Mouse (Mus musculus) myocyte (in vitro differentiated cells): ENCODE results near the gene Try4. TPM values are rescaled to one million over a fixed set of nuclear protein-coding genes. Genes with fewer than 3 reads are reported as not detected.
"Not testable (repeated sequence)": the region's sequence is repeated elsewhere in the genome, so short reads cannot be mapped to it uniquely, and the experiment has no call there.

Experiments
- H3K27me3 ChIP-seq: one replicate; pipeline ENCODE4 v1.6.1; 2011; ENCODE audit not compliant: control insufficient read depth, insufficient read depth, insufficient read length
- H3K36me3 ChIP-seq: one replicate; pipeline ENCODE4 v1.6.1; 2011; ENCODE audit not compliant: control insufficient read depth, insufficient read depth
- H3K4me2 ChIP-seq: one replicate; pipeline ENCODE4 v1.6.1; 2011; ENCODE audit warnings: low read depth, control low read depth
- H3K4me3 ChIP-seq: one replicate; pipeline ENCODE4 v1.5.1; 2011; ENCODE audit warnings: mild to moderate bottlenecking, control low read depth, moderate library complexity
- H3K79me2 ChIP-seq: one replicate; pipeline ENCODE4 v1.6.1; 2011; ENCODE audit not compliant: control insufficient read depth, insufficient read depth
- H3ac ChIP-seq: one replicate; pipeline ENCODE4 v1.6.1; 2011; ENCODE audit not compliant: control insufficient read depth, insufficient read length
- CEBPB ChIP-seq: IDR thresholded peaks from 2 replicates; pipeline ENCODE4 v1.6.1; 2011; ENCODE audit warnings: mild to moderate bottlenecking, moderate library complexity; ENCODE audit not compliant: poor library complexity, insufficient read depth, severe bottlenecking
- E2F4 ChIP-seq: IDR thresholded peaks from one replicate; pipeline ENCODE4 v1.6.1; 2011; ENCODE audit warnings: mild to moderate bottlenecking, control low read depth, moderate library complexity; ENCODE audit not compliant: insufficient read depth
- MAX ChIP-seq: IDR thresholded peaks from one replicate; pipeline ENCODE4 v1.6.1; 2011; ENCODE audit warnings: low read depth, mild to moderate bottlenecking, control low read depth
- MYOD1 ChIP-seq, 3 experiments: IDR thresholded peaks; one replicate each; pipeline ENCODE4 v1.6.1; 2011; ENCODE audit warnings: control low read depth in 2 of 3, low read depth in 2 of 3, mild to moderate bottlenecking in 2 of 3, moderate library complexity in 1 of 3; ENCODE audit not compliant: insufficient read length in 2 of 3, control insufficient read depth in 1 of 3
- MYOG ChIP-seq, 3 experiments: IDR thresholded peaks; one replicate each; pipeline ENCODE4 v1.6.1; 2011; ENCODE audit warnings: control low read depth in 2 of 3, low read depth in 2 of 3, mild to moderate bottlenecking in 2 of 3; ENCODE audit not compliant: insufficient read length in 2 of 3, control insufficient read depth in 1 of 3, insufficient read depth in 1 of 3
- POLR2A ChIP-seq: IDR thresholded peaks from one replicate; pipeline ENCODE4 v1.6.1; 2011; ENCODE audit warnings: low read depth, mild to moderate bottlenecking, control low read depth, moderate library complexity; ENCODE audit not compliant: insufficient read length
- POLR2AphosphoS2 ChIP-seq: IDR thresholded peaks from one replicate; pipeline ENCODE4 v1.6.1; 2011; ENCODE audit warnings: low read depth, control low read depth; ENCODE audit not compliant: insufficient read length
- REST ChIP-seq: IDR thresholded peaks from one replicate; pipeline ENCODE4 v1.6.1; 2011; ENCODE audit warnings: mild to moderate bottlenecking, control low read depth, moderate library complexity; ENCODE audit not compliant: insufficient read depth, insufficient read length
- SRF ChIP-seq: IDR thresholded peaks from one replicate; pipeline ENCODE4 v1.6.1; 2011; ENCODE audit warnings: low read depth; ENCODE audit not compliant: control insufficient read depth, insufficient read length
- TCF12 ChIP-seq: IDR thresholded peaks from one replicate; pipeline ENCODE4 v1.6.1; 2011; ENCODE audit warnings: mild to moderate bottlenecking, control low read depth; ENCODE audit not compliant: poor library complexity, insufficient read depth, severe bottlenecking
- TCF3 ChIP-seq: IDR thresholded peaks from one replicate; pipeline ENCODE4 v1.6.1; 2011; ENCODE audit warnings: low read depth, control low read depth; ENCODE audit not compliant: insufficient read length
- USF1 ChIP-seq: IDR thresholded peaks from one replicate; pipeline ENCODE4 v1.6.1; 2011; ENCODE audit warnings: low read depth, mild to moderate bottlenecking, control low read depth, moderate library complexity
- polyA plus RNA-seq: library from polyadenylated mRNA; unstranded; fragments of >200 nt; fragmentation: generic; extraction: Trizol; gene quantifications from one replicate; pipeline ENCODE4 v1.2.1, GENCODE M21; 2012; ENCODE audit warnings: missing spikeins

Try4 gene
- polyA plus RNA-seq = not detected

DNA sequence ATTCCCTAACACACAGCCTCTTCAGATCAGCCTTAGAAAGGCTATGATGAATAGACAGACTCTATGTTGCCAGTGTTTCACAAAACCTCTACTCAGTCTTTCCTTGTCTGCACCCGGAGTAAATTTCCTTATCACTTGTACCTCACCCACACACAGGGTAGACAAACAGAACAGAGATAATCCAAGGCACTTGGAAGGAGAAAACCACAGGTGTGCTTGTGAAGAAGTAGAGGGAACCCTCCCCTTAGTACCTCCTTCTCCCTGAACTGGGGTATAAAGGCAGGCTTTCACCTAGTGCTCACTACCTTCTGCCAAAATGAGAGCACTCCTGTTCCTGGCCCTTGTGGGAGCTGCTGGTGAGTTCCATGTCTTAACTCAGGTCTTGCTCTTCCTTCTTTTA lies at the start of gene Try4:
TSS of gene Try4 (plus strand) at position 301 of the 400 bp plus-strand sequence.
- no peaks in the 10 kb centered on the region for H3K79me2 ChIP-seq
- H3K4me2 ChIP-seq = no peak within 1 kb of the TSS
- H3K36me3 ChIP-seq = no peaks in the 10 kb centered on the region
- H3ac ChIP-seq = no peak within 1 kb of the TSS
- TF ChIP-seq MAX (no peak), SRF (no peak), E2F4 (no peak), MYOG (IDR thresholded peaks at IDR 0.05; ENCODE audit: control insufficient read depth in 1 of 3, insufficient read depth in 1 of 3, insufficient read length in 2 of 3, low read depth in 2 of 3) (no peak), POLR2AphosphoS2 (no peak), REST (no peak), TCF12 (no peak), MYOD1 (IDR thresholded peaks at IDR 0.05; ENCODE audit: control insufficient read depth in 1 of 3, insufficient read length in 2 of 3, low read depth in 2 of 3) (no peak), TCF3 (no peak)
- no peaks in the 10 kb centered on the region for H3K27me3 ChIP-seq
- H3K4me3 ChIP-seq = no peak within 1 kb of the TSS

- H3K4me2 ChIP-seq = not testable (repeated sequence)
Observed at GRCm38 (mm10) chr6:41253314-41253713, 48.8 kb upstream of the Try4 start.

DNA sequence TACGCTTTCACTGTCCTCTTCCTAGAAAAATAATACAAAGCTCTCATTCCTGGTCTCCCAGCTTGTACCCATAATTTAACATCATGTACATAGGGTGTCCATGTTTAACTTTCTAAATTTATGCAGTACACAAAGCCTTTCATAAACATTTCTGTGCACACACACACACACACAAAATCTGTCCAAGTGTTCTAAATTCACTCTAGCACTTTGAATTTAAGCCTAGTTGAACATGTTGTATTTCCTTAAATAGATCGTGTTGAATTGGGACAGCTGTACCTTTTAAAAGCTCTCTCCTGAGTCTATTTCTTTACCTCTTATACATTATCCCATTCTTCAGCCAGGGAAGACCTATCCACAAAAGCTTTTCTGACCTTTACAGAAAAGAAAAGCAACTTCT lies 45.6 kb upstream of the Try4 start:
- no peak overlapping the region for H3ac ChIP-seq
- no peak overlapping the region for H3K4me2 ChIP-seq
- no peaks in the 10 kb centered on the region for H3K36me3 ChIP-seq
- H3K79me2 ChIP-seq = no peaks in the 10 kb centered on the region
- no peaks in the 10 kb centered on the region for H3K27me3 ChIP-seq
- no peak for TF ChIP-seq POLR2AphosphoS2
- TF ChIP-seq SRF = no peak
- TF ChIP-seq TCF12 = no peak
- TF ChIP-seq E2F4 = no peak
- no peak for TF ChIP-seq MYOG (IDR thresholded peaks at IDR 0.05; ENCODE audit: control insufficient read depth in 1 of 3, insufficient read depth in 1 of 3, insufficient read length in 2 of 3, low read depth in 2 of 3)
- no peak for TF ChIP-seq REST
- TF ChIP-seq MAX = no peak
- TF ChIP-seq MYOD1 (IDR thresholded peaks at IDR 0.05; ENCODE audit: control insufficient read depth in 1 of 3, insufficient read length in 2 of 3, low read depth in 2 of 3) = no peak
- TF ChIP-seq USF1 = no peak
- TF ChIP-seq CEBPB = no peak
- no peak for TF ChIP-seq POLR2A
- TF ChIP-seq TCF3 = no peak
- no peak overlapping the region for H3K4me3 ChIP-seq

More at GRCm38 (mm10) chr6:41253314-41253713, 48.8 kb upstream of the Try4 start:
- H3K79me2 ChIP-seq, H3K36me3 ChIP-seq, H3ac ChIP-seq, H3K4me3 ChIP-seq, H3K27me3 ChIP-seq: not testable (repeated sequence)

GRCm38 (mm10) chr6:41257432-41257831 lies 44.6 kb upstream of the Try4 start:
- Histone ChIP-seq H3K4me3 (no peak overlapping the region), H3K79me2 (no peaks in the 10 kb centered on the region), H3K27me3 (no peaks in the 10 kb centered on the region), H3ac (no peak overlapping the region), H3K4me2 (peak overlapping the region; percentile 63), H3K36me3 (no peaks in the 10 kb centered on the region)
- TF ChIP-seq USF1 = no peak
- TF ChIP-seq SRF = no peak
- no peak for TF ChIP-seq MAX
- TF ChIP-seq E2F4 = no peak
- no peak for TF ChIP-seq REST
- TF ChIP-seq MYOG (IDR thresholded peaks at IDR 0.05; ENCODE audit: control insufficient read depth in 1 of 3, insufficient read depth in 1 of 3, insufficient read length in 2 of 3, low read depth in 2 of 3) = peak in 2 of 3 experiments; percentile 17 to 91
- TF ChIP-seq TCF3 = no peak
- peak; percentile 81 for TF ChIP-seq TCF12
- TF ChIP-seq POLR2A = no peak
- TF ChIP-seq POLR2AphosphoS2 = no peak
- TF ChIP-seq MYOD1 (IDR thresholded peaks at IDR 0.05; ENCODE audit: control insufficient read depth in 1 of 3, insufficient read length in 2 of 3, low read depth in 2 of 3) = peak; percentile 73 to 93 (median 79)
- peak; percentile 96 for TF ChIP-seq CEBPB

GRCm38 (mm10) chr6:41262796-41263195 lies 39.3 kb upstream of the Try4 start:
- H3K79me2 ChIP-seq = no peaks in the 10 kb centered on the region
- no peaks in the 10 kb centered on the region for H3K36me3 ChIP-seq
- no peak overlapping the region for H3K4me2 ChIP-seq
- no peak overlapping the region for H3K4me3 ChIP-seq
- no peaks in the 10 kb centered on the region for H3K27me3 ChIP-seq
- H3ac ChIP-seq = no peak overlapping the region
- TF ChIP-seq TCF12 = no peak

- Histone ChIP-seq H3K4me3 (no peak overlapping the region), H3ac (no peak overlapping the region), H3K4me2 (no peak overlapping the region), H3K79me2 (no peaks in the 10 kb centered on the region), H3K27me3 (no peaks in the 10 kb centered on the region), H3K36me3 (no peaks in the 10 kb centered on the region)
- TF ChIP-seq E2F4 = no peak
- no peak for TF ChIP-seq TCF12
- no peak for TF ChIP-seq REST
- no peak for TF ChIP-seq MAX
- no peak for TF ChIP-seq POLR2AphosphoS2
- no peak for TF ChIP-seq SRF
- no peak for TF ChIP-seq USF1
- TF ChIP-seq POLR2A = no peak
- TF ChIP-seq TCF3 = no peak
- no peak for TF ChIP-seq MYOD1 (IDR thresholded peaks at IDR 0.05; ENCODE audit: control insufficient read depth in 1 of 3, insufficient read length in 2 of 3, low read depth in 2 of 3)
- no peak for TF ChIP-seq MYOG (IDR thresholded peaks at IDR 0.05; ENCODE audit: control insufficient read depth in 1 of 3, insufficient read depth in 1 of 3, insufficient read length in 2 of 3, low read depth in 2 of 3)
- no peak for TF ChIP-seq CEBPB
Observed at GRCm38 (mm10) chr6:41266140-41266539, 35.9 kb upstream of the Try4 start.
